In genomic region chr9:14585702-14586101, GRCm38 (mm10) we compare ENCODE assay signal across 16 mouse cellular contexts. TPM values are rescaled to one million over a fixed set of nuclear protein-coding genes. Genes with fewer than 3 reads are reported as not detected.
DNase-seq lines count a peak whose midpoint lies in the region; ATAC-seq and TF ChIP-seq lines count a peak whose summit lies in the region.
"Had no signal": no experiment of that assay in that cellular context is flagged by ENCODE, and none has a peak within 500 bp of the region (broad histone marks: within the 10 kb centered on the region; RNA-seq: fewer than 3 reads in every experiment).

No protein-coding gene starts in this region.

- no peak for DNase-seq in kidney, adult 8-10 months
- DNase-seq in MEL (ENCODE audit: low read depth, low spot score) = no peak
- DNase-seq in embryo, embryonic 11.5 days (ENCODE audit: low read depth, low spot score) = peak; percentile 13
- no peak for DNase-seq in spleen, adult 12 weeks (ENCODE audit: low spot score)
- no peak for DNase-seq in adrenal gland, adult (ENCODE audit: inconsistent age in 2 of 2, low spot score in 1 of 2)
- DNase-seq in layer of hippocampus, postnatal 14 days (ENCODE audit: low spot score in 2 of 2) = no peak
- DNase-seq: cerebellum, adult 11 months; heart, postnatal 10 days; right cerebral cortex, postnatal 25 days; thymus, postnatal 25 days had no signal

- no peak for TF ChIP-seq RAD21 in MEL (IDR thresholded peaks at IDR 0.05; ENCODE audit: low read depth, low read length)

- H3K27ac ChIP-seq in kidney, embryonic 15.5 days = 0 out of 2 replicates have a peak overlapping the region, but pooled peaks have one; percentile 43
- no peak overlapping the region for H3K27ac ChIP-seq in MEL (ENCODE audit: control insufficient read depth, low read depth, low read length)
- no peak overlapping the region for H3K27ac ChIP-seq in limb, embryonic 13.5 days
- H3K27ac ChIP-seq: intestine, embryonic 15.5 days; stomach, embryonic 15.5 days had no signal

- no peak overlapping the region for H3K9ac ChIP-seq in kidney, embryonic 15.5 days
- no peak overlapping the region for H3K9ac ChIP-seq in MEL (ENCODE audit: control insufficient read depth, low read depth, low read length, poor library complexity, severe bottlenecking)
- H3K9ac ChIP-seq in limb, embryonic 13.5 days = no peak overlapping the region
- H3K9ac ChIP-seq: intestine, embryonic 15.5 days; stomach, embryonic 15.5 days had no signal

- no peak overlapping the region for H3K4me3 ChIP-seq in kidney, embryonic 15.5 days (replicated peaks)
- no peak overlapping the region for H3K4me3 ChIP-seq in MEL (ENCODE audit: control insufficient read depth in 1 of 2, insufficient read depth in 1 of 2, low read depth in 2 of 2, low read length in 2 of 2)
- no peak overlapping the region for H3K4me3 ChIP-seq in limb, embryonic 13.5 days
- H3K4me3 ChIP-seq: intestine, embryonic 15.5 days; megakaryocyte, embryonic 14.5 days; stomach, embryonic 15.5 days had no signal

- no peaks in the 10 kb centered on the region for H3K79me2 ChIP-seq in MEL (ENCODE audit: control insufficient read depth, insufficient read depth, low read length, poor library complexity)

- ATAC-seq in kidney, embryonic 15.5 days (replicated peaks; ENCODE audit: low FRiP score) = peak; percentile 87
- ATAC-seq in limb, embryonic 13.5 days (ENCODE audit: low FRiP score, low read depth) = peak; percentile 78
- ATAC-seq: CD4-positive, CD25-positive, alpha-beta regulatory T cell, adult 4 months; intestine, embryonic 15.5 days had no signal

- H3K4me1 ChIP-seq in kidney, embryonic 15.5 days = peaks cover 28% of the 10 kb centered on the region
- no peaks in the 10 kb centered on the region; a peak in 1 of 4 replicates for H3K4me1 ChIP-seq in MEL (ENCODE audit: control insufficient read depth in 1 of 2, insufficient read depth in 2 of 2, low read length in 2 of 2)
- H3K4me1 ChIP-seq in limb, embryonic 13.5 days = peaks cover 39% of the 10 kb centered on the region

- no peaks in the 10 kb centered on the region for H3K9me3 ChIP-seq in kidney, embryonic 15.5 days (replicated peaks)
- no peaks in the 10 kb centered on the region for H3K9me3 ChIP-seq in MEL (replicated peaks; ENCODE audit: insufficient read depth, low read length)
- H3K9me3 ChIP-seq in limb, embryonic 13.5 days = no peaks in the 10 kb centered on the region
- H3K9me3 ChIP-seq: intestine, embryonic 15.5 days; megakaryocyte, embryonic 14.5 days; stomach, embryonic 15.5 days had no signal

- no peak for TF ChIP-seq POLR2A in MEL (IDR thresholded peaks at IDR 0.05; ENCODE audit: control insufficient read depth in 1 of 2, insufficient read depth in 1 of 2, low read depth in 1 of 2, low read length in 2 of 2, poor library complexity in 1 of 2)

- no peaks in the 10 kb centered on the region for H3K27me3 ChIP-seq in kidney, embryonic 15.5 days
- H3K27me3 ChIP-seq in MEL (ENCODE audit: control insufficient read depth in 1 of 2, insufficient read depth in 2 of 2, low read length in 2 of 2) = no peaks in the 10 kb centered on the region
- no peaks in the 10 kb centered on the region for H3K27me3 ChIP-seq in limb, embryonic 13.5 days
- H3K27me3 ChIP-seq: intestine, embryonic 15.5 days; stomach, embryonic 15.5 days had no signal

- H3K36me3 ChIP-seq in kidney, embryonic 15.5 days = peaks cover 26% of the 10 kb centered on the region
- H3K36me3 ChIP-seq in MEL (ENCODE audit: control insufficient read depth in 1 of 2, insufficient read depth in 2 of 2, low read length in 2 of 2) = no peaks in the 10 kb centered on the region
- H3K36me3 ChIP-seq in limb, embryonic 13.5 days = peaks cover 45% of the 10 kb centered on the region
- H3K36me3 ChIP-seq: intestine, embryonic 15.5 days; stomach, embryonic 15.5 days had no signal

- no peak; a peak in 1 of 4 replicates for TF ChIP-seq EP300 in MEL (IDR thresholded peaks at IDR 0.05; ENCODE audit: low read depth in 1 of 2, low read length in 2 of 2)

- no peak for TF ChIP-seq CTCF in MEL (IDR thresholded peaks at IDR 0.05 in 2 of 3, conservative IDR thresholded peaks at IDR 0.05 in 1 of 3; ENCODE audit: control insufficient read depth in 1 of 3, insufficient read depth in 1 of 3, low read depth in 2 of 3, low read length in 3 of 3, poor library complexity in 1 of 3, severe bottlenecking in 1 of 3)

- WGBS in kidney, embryonic 15.5 days = 14% methylated on average over 1 of the region's 1 CpGs
- WGBS in limb, embryonic 13.5 days = 8% methylated on average over 1 of the region's 1 CpGs

- H3K4me2 ChIP-seq in kidney, embryonic 15.5 days = no peak overlapping the region
- H3K4me2 ChIP-seq in limb, embryonic 13.5 days (replicated peaks) = no peak overlapping the region
- H3K4me2 ChIP-seq: intestine, embryonic 15.5 days; stomach, embryonic 15.5 days had no signal

TF ChIP-seq in MEL, 35 proteins besides CTCF, POLR2A, EP300 and RAD21:
- TF ChIP-seq JUND (IDR thresholded peaks at IDR 0.05; ENCODE audit: low read depth, low read length) (peak; percentile 69; the same call in 1 of the 2 replicates), ZMIZ1 (IDR thresholded peaks at IDR 0.05; ENCODE audit: low read depth, low read length) (no peak), NRF1 (IDR thresholded peaks at IDR 0.05; ENCODE audit: insufficient read depth, low read depth, low read length, poor library complexity, severe bottlenecking) (no peak), TAL1 (IDR thresholded peaks at IDR 0.05; ENCODE audit: low read length) (peak; percentile 7; the same call in 1 of the 2 replicates), SIN3A (IDR thresholded peaks at IDR 0.05; ENCODE audit: low read length) (no peak)

RNA-seq across cellular contexts. Expression of gene Amotl1, which starts 59.2 kb away (rescaled TPM):
- 20.4 and 23.3 TPM in 2 replicates for polyA plus RNA-seq in kidney, embryonic 15.5 days (2015; fragmentation: Nextera tagmentation; extraction: Ambion mirVana)
- 9.1 and 9.3 TPM in 2 replicates for total RNA-seq in MEL (2012; rRNA removed)
- polyA plus RNA-seq in MEL (2012; ENCODE audit: insufficient read depth in 1 of 2, insufficient read length in 2 of 2, low read depth in 1 of 2, low replicate concordance in 2 of 2, missing spikeins in 1 of 2) = 1 to 10 TPM in 1 of 2 experiments, not detected in 1; 7.4 TPM
- 33.3 and 35.3 TPM in 2 replicates for polyA plus RNA-seq in limb, embryonic 13.5 days (2015; fragmentation: Nextera tagmentation; extraction: Ambion mirVana)
- total RNA-seq in layer of hippocampus, postnatal 14 days (2021) = 10 to 100 TPM; 19.1 to 25.1 TPM
